Mouse (Mus musculus) adrenal gland, adult (tissue): ENCODE measurements around the gene Cyp26b1.
A peak's percentile ranks its signal among the peaks of the same experiment; 100 is the strongest.
"Not testable (repeated sequence)": the region's sequence is repeated elsewhere in the genome, so short reads cannot be mapped to it uniquely, and the experiment has no call there.

Experiments used
- DNase-seq, 2 experiments: peaks; one replicate each; pipeline ENCODE4 v3.0.0; 2022 to 2023; ENCODE audit warnings: low spot score in 1 of 2; ENCODE audit not compliant: inconsistent age in 2 of 2

Cyp26b1 gene

GRCm38 (mm10) chr6:84593693-84594092, at the start of gene Cyp26b1:
TSS of gene Cyp26b1 (minus strand) at chr6:84593908.
- no peak for DNase-seq

GRCm38 (mm10) chr6:84641062-84641431, 47.3 kb upstream of the Cyp26b1 start:
- DNase-seq = no peak

- DNase-seq = peak; percentile 21 to 62
Observed at GRCm38 (mm10) chr6:84640324-84641061, 46.8 kb upstream of the Cyp26b1 start.

- DNase-seq = peak; percentile 45 to 72
Observed at GRCm38 (mm10) chr6:84638206-84638605, 44.5 kb upstream of the Cyp26b1 start.

GRCm38 (mm10) chr6:84631588-84631987, 37.9 kb upstream of the Cyp26b1 start:
- no peak for DNase-seq

GRCm38 (mm10) chr6:84630276-84630675, 36.6 kb upstream of the Cyp26b1 start:
- peak; percentile 32 to 71 for DNase-seq

- no peak for DNase-seq
Observed at GRCm38 (mm10) chr6:84628831-84629230, 35.1 kb upstream of the Cyp26b1 start.

GRCm38 (mm10) chr6:84626398-84626797, 32.7 kb upstream of the Cyp26b1 start:
- no peak for DNase-seq

GRCm38 (mm10) chr6:84619166-84619565, 25.5 kb upstream of the Cyp26b1 start:
- DNase-seq = no peak

- no peak for DNase-seq
Observed at GRCm38 (mm10) chr6:84617051-84617450, 23.3 kb upstream of the Cyp26b1 start.

- no peak for DNase-seq
Observed at GRCm38 (mm10) chr6:84616586-84616985, 22.9 kb upstream of the Cyp26b1 start.

GRCm38 (mm10) chr6:84613561-84613960, 19.9 kb upstream of the Cyp26b1 start:
- DNase-seq = no peak

GRCm38 (mm10) chr6:84601136-84601889, 7.6 kb upstream of the Cyp26b1 start:
- no peak for DNase-seq

- not testable (repeated sequence) for DNase-seq
Observed at GRCm38 (mm10) chr6:84599296-84599695, 5.6 kb upstream of the Cyp26b1 start.

GRCm38 (mm10) chr6:84598725-84599124, 5.0 kb upstream of the Cyp26b1 start:
- no peak for DNase-seq

GRCm38 (mm10) chr6:84594626-84595025, 918 bp upstream of the Cyp26b1 start:
- peak in 1 of 2 experiments; percentile 18 for DNase-seq

- DNase-seq = peak in 1 of 2 experiments; percentile 39
Observed at GRCm38 (mm10) chr6:84590961-84591745, 2.6 kb downstream of the Cyp26b1 start.

- DNase-seq = peak; percentile 87 to 96
Observed at GRCm38 (mm10) chr6:84589742-84590686, 3.7 kb downstream of the Cyp26b1 start.

GRCm38 (mm10) chr6:84588895-84589652, 4.6 kb downstream of the Cyp26b1 start:
- DNase-seq = peak; percentile 65 to 86
